Mouse (Mus musculus) ES-E14 (cell line): ENCODE data around the gene Dmwd.

Experiments used
- CHD2 ChIP-seq: IDR thresholded peaks from 2 replicates; pipeline ENCODE4 v1.6.1; 2014; ENCODE audit warnings: mild to moderate bottlenecking, low read depth, low read length, inconsistent platforms
- ZC3H11A ChIP-seq: IDR thresholded peaks from 2 replicates; pipeline ENCODE4 v1.6.1; 2012; ENCODE audit warnings: low read depth, mild to moderate bottlenecking, inconsistent platforms, low read length, borderline replicate concordance

DNA sequence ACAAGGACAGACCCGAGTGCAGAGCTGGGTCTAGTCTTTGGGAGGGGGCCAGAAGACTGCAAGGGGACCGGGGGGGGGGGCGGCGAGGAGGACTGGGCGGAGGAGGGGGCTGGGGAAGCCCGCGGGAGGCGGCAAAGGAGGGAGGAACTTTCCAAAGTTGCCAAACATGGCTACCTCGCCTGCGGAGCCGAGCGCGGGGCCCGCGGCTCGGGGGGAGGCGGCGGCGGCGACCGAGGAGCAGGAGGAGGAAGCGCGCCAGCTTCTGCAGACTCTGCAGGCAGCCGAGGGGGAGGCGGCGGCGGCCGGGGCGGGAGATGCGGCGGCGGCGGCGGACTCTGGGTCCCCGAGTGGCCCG is 18.4 kb downstream of the Dmwd start, which contains the start of gene Six5:
- TF ChIP-seq CHD2 (no peak), ZC3H11A (no peak)
